Mouse (Mus musculus) spleen, adult 2 months (tissue): ENCODE measurements around the gene Ncoa3. TPM values are rescaled to one million over a fixed set of nuclear protein-coding genes. Genes with fewer than 3 reads are reported as not detected.

Source experiments
- DNase-seq, 2 experiments: peaks; one replicate each; pipeline versions ENCODE4 v3.0.0 to v3.0.0-alpha.2; 2012 to 2021; ENCODE audit warnings: low spot score in 2 of 2, low read depth in 1 of 2
- H3K27ac ChIP-seq: fragments of 200-500 bp; 2 replicates; pipeline ENCODE4 v1.5.1; 2012; ENCODE audit warnings: low read length, inconsistent platforms; ENCODE audit not compliant: insufficient read depth
- H3K27me3 ChIP-seq: fragments of 200-500 bp; 2 replicates; pipeline ENCODE4 v1.6.1; 2012; ENCODE audit warnings: mild to moderate bottlenecking, moderate library complexity, low read length, inconsistent platforms; ENCODE audit not compliant: control insufficient read depth, insufficient read depth
- H3K36me3 ChIP-seq: fragments of 200-500 bp; 2 replicates; pipeline ENCODE4 v1.6.1; 2012; ENCODE audit warnings: mild to moderate bottlenecking, low read length, inconsistent platforms; ENCODE audit not compliant: control insufficient read depth, insufficient read depth
- H3K4me1 ChIP-seq: fragments of 200-500 bp; 2 replicates; pipeline ENCODE4 v1.6.1; 2011; ENCODE audit warnings: inconsistent platforms; ENCODE audit not compliant: control insufficient read depth, insufficient read depth, insufficient read length
- H3K4me3 ChIP-seq: fragments of 200-500 bp; 2 replicates; pipeline ENCODE4 v1.5.1; 2011; ENCODE audit warnings: mild to moderate bottlenecking, inconsistent platforms; ENCODE audit not compliant: insufficient read depth, insufficient read length; ENCODE audit errors: extremely low read depth
- CTCF ChIP-seq: fragments of 200-500 bp; IDR thresholded peaks from 2 replicates; pipeline ENCODE4 v1.5.1; 2011; ENCODE audit warnings: mild to moderate bottlenecking, inconsistent platforms; ENCODE audit not compliant: insufficient read depth, insufficient read length, insufficient replicate concordance; ENCODE audit errors: extremely low read depth
- POLR2A ChIP-seq: fragments of 200-500 bp; IDR thresholded peaks from 2 replicates; pipeline ENCODE4 v1.6.1; 2011; ENCODE audit warnings: low read depth, low read length, inconsistent platforms
- whole genome bisulfite sequencing: fragments of 180-500 bp; shearing (Covaris S2); methylation state at CpG from one replicate; pipeline ENCODE4 v1.1.7; 2018; 5-methylcytosine and 5-hydroxymethylcytosine counted together
- polyA plus RNA-seq: library from polyadenylated mRNA; depleted of rRNA; stranded (reverse); fragments of >200 nt; gene quantifications from 2 replicates; pipeline ENCODE4 v1.2.3, GENCODE M21; 2012

Ncoa3 gene
- polyA plus RNA-seq, 1 experiment: 48.4 TPM

DNA sequence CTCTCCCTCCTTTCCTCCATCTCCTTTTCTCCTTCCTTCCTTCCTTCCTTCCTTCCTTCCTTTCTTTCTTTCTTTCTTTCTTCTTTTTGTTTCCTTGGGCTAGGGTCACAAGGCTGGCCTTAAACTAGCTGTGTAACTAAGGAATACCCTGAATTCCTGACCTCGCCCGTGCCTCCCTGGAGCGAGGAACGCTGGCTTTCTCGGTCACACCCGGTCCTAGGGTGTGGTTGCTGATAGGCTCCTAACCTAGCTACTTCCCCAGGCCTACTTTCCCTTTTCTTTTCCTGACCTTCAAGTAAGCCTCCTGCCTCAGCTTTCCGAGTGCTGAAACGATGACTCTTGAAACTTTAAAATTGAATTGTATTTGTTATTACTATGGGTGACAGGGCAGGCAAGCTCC lies 23.0 kb upstream of the Ncoa3 start:
- no peak overlapping the region for H3K27ac ChIP-seq
- 78% methylated on average over 8 of the region's 8 CpGs for WGBS
- no peak for DNase-seq
- H3K4me3 ChIP-seq: no peak overlapping the region
- no peaks in the 10 kb centered on the region for H3K27me3 ChIP-seq
- TF ChIP-seq CTCF (no peak), POLR2A (no peak)
- peaks cover 9% of the 10 kb centered on the region; the same call in 1 of the 2 replicates for H3K4me1 ChIP-seq
- H3K36me3 ChIP-seq: no peaks in the 10 kb centered on the region

DNA sequence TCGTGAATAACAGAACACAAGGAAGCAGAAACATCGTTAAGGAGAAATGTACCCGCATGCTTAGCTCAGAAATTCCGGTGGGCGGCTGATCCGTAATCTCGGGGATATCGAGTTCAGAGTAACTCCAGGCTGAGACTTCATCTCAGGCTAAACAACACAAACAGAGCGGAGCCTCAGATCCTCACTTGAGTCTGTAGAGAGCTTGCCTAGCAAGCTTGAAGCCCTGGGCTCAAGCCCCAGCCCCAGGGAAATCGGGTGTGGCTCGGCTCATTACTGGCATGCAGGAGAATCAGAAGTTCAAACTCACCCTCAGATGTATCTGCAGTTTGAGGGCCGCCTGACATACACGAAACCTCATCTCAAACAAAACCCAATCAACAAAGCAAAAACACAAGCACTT lies 22.5 kb upstream of the Ncoa3 start:
- Histone ChIP-seq H3K4me1 (peaks cover 9% of the 10 kb centered on the region; the same call in 1 of the 2 replicates), H3K27me3 (no peaks in the 10 kb centered on the region), H3K27ac (no peak overlapping the region), H3K4me3 (no peak overlapping the region), H3K36me3 (no peaks in the 10 kb centered on the region)
- 91% methylated on average over 13 of the region's 13 CpGs for WGBS
- DNase-seq: no peak
- no peak for TF ChIP-seq POLR2A
- TF ChIP-seq CTCF: no peak

DNA sequence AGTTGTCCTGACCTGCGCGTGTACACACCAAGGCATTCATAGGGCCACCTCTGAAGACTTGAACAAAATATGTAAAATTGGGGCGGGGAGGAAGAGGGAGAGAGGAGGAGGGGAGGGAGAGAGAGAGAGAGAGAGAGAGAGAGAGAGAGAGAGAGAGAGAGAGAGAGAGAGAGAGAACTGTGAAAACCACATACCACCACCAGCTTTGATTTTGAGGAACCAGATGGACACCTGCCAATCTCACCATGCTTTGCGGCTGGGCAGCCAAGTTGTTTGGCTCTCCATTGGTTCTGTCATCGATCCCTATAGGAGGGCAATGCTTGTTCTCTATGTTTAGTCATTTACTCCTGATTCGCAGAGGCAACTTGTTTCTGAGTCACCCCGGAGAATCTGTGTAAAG lies 21.7 kb upstream of the Ncoa3 start:
- 66% methylated on average over 7 of the region's 7 CpGs for WGBS
- Histone ChIP-seq H3K27me3 (no peaks in the 10 kb centered on the region), H3K27ac (no peak overlapping the region), H3K36me3 (no peaks in the 10 kb centered on the region), H3K4me3 (no peak overlapping the region), H3K4me1 (peaks cover 9% of the 10 kb centered on the region; the same call in 1 of the 2 replicates)
- no peak for TF ChIP-seq CTCF
- no peak for TF ChIP-seq POLR2A
- no peak for DNase-seq

DNA sequence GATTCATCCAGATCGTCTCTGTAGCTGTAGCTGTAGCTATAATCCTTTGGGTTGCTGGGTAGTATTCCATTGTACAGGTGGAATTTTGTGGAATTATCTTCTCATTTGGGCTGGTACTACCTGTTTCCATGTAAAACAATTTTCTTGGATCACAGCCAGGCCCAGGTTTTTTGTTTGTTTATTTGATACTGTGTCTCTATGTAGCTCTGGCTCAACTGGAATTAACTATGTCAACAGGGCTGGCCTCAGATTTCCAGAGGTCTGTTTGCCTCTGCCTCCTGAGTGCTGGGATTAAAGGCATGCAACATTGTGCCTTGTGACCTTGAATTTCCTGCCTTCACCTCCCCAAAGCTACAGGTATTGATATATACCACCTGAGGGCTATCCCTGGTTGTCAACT lies 18.1 kb upstream of the Ncoa3 start:
- Histone ChIP-seq H3K27me3 (no peaks in the 10 kb centered on the region), H3K27ac (no peak overlapping the region), H3K4me3 (no peak overlapping the region), H3K4me1 (peaks cover 9% of the 10 kb centered on the region; the same call in 1 of the 2 replicates), H3K36me3 (no peaks in the 10 kb centered on the region)
- TF ChIP-seq POLR2A (no peak), CTCF (no peak)
- no peak for DNase-seq
- 93% methylated on average over 1 of the region's 1 CpGs for WGBS

DNA sequence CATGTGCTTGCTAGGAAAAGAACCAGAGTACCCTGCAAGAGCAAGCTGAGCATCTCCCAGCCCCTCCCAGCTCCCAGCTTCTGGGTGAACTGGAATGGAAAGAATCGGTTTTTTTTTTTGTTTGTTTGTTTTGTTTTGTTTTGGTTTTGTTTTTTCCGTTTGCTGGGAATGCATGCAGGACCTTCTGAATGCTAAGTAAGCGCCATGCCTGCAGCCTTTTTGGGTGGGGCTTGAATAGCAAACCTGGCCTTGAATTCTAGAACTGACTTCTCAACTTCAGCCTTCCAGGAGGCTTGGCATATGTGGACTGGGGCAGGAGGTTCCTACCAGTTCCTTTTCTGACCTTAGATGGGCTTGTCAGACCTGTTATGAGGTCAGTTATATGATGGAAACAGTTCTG lies 16.2 kb upstream of the Ncoa3 start:
- WGBS: 81% methylated on average over 3 of the region's 3 CpGs
- Histone ChIP-seq H3K36me3 (no peaks in the 10 kb centered on the region), H3K4me1 (peaks cover under 1% of the 10 kb centered on the region; the same call in 1 of the 2 replicates), H3K4me3 (no peak overlapping the region), H3K27ac (no peak overlapping the region), H3K27me3 (no peaks in the 10 kb centered on the region)
- no peak for DNase-seq
- no peak for TF ChIP-seq CTCF
- TF ChIP-seq POLR2A: no peak

DNA sequence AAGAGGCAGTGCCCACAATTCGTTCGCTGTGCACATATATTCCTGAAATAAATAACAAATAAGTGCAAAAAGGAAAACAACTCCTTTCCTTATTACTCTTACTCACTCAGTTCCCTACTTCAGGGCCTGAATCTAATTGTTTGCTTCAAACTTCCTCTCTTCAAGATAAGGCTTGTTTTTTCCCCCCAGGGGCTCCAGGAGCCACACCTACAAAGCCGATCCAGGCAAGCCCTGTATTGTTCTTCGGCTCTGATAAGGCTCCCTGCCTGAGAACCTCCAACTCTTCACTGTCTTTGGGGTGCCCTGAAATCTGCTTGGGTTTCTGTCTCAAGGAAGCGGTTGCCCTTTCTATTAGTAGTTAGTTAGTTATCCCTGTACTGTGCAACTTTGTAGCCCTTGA lies 15.6 kb upstream of the Ncoa3 start:
- H3K4me3 ChIP-seq: no peak overlapping the region
- TF ChIP-seq CTCF (no peak), POLR2A (no peak)
- no peaks in the 10 kb centered on the region for H3K27me3 ChIP-seq
- WGBS: 71% methylated on average over 5 of the region's 5 CpGs
- H3K36me3 ChIP-seq: no peaks in the 10 kb centered on the region
- no peak for DNase-seq
- H3K27ac ChIP-seq: no peak overlapping the region
- peaks cover 6% of the 10 kb centered on the region; the same call in 1 of the 2 replicates for H3K4me1 ChIP-seq

DNA sequence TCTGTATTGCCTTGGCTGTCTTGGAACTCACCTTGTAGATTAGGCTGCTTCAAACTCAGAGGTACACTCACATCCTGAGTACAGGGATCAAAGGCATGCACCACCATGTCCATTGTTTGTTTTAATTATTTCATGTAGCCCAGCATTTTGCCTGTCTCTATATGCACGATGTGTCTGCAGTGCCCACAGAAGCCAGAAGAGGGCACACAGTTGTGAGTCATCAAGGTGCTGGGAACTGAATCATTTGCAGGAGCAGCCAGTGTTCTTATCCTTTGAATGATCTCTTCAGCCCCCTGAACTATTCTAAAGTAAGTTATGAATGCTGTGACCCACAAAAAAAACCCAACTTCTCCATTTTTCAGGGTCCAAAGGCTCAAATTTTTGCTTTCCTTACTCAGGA lies 14.3 kb upstream of the Ncoa3 start:
- no peaks in the 10 kb centered on the region for H3K36me3 ChIP-seq
- H3K4me3 ChIP-seq: no peak overlapping the region
- H3K27me3 ChIP-seq: no peaks in the 10 kb centered on the region
- TF ChIP-seq POLR2A: no peak
- no peak for TF ChIP-seq CTCF
- 98% methylated on average over 1 of the region's 1 CpGs for WGBS
- no peak for DNase-seq
- peaks cover 11% of the 10 kb centered on the region; the same call in 1 of the 2 replicates for H3K4me1 ChIP-seq
- no peak overlapping the region for H3K27ac ChIP-seq
